Mouse (Mus musculus): ENCODE results near the gene 4931406C07Rik.

4931406C07Rik gene

DNA sequence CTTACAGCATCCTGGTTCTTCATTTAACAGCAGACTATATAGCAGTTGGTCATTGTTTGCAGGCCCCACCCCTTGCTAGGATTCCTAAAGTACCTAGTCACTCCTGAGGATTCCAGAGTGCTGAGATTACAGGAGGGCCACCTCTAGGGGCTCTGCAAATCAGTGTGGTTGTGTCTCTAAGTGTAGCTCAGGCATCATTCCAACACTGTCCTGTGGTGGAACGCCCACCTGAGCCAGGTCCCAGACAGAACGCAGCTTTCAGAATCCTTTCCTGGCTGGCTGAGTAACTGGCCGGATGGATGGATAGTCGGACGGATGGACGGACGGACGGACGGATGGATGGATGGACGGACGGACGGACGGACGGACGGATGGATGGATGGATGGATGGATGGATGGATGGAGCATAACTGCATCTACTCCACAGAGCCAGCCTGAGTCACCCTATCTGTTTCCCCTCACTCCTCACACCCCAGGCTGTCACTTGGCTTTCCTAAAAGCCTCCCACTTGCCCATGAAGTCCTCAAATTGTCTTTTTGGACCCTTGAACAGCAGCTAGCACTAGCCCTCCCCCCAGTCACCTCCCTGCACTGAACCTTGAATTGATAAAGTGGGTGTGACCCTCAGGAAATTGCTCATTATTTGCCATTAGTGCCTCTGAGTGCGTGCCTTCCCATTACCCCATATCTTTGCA, 67.8 kb downstream of the 4931406C07Rik start:
- DNase-seq (ENCODE audit: low spot score) = no peak

- DNase-seq (ENCODE audit: low spot score) = no peak
Measured at GRCm38 (mm10) chr9:15237516-15238296, 68.5 kb downstream of the 4931406C07Rik start.

DNA sequence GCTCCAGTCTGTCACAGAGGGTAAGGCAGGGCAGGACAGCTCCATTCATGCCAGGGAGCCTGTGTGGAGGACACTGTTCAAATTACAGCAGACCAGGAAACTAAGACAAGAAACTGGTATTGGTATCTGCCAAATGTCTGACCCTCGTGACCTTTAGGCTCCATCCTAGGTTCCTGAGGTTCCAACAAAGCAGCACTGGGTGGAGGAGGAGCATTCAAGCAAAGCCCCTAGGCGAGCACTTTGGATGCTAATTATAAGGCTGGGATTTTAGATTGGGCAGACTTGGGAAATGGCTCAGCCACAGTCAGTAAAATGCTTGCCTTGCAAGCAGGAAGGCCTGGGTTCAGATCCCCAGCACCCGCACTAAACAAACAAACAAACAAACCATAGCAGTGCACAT, 70.3 kb downstream of the 4931406C07Rik start:
- DNase-seq (ENCODE audit: low spot score) = no peak

DNA sequence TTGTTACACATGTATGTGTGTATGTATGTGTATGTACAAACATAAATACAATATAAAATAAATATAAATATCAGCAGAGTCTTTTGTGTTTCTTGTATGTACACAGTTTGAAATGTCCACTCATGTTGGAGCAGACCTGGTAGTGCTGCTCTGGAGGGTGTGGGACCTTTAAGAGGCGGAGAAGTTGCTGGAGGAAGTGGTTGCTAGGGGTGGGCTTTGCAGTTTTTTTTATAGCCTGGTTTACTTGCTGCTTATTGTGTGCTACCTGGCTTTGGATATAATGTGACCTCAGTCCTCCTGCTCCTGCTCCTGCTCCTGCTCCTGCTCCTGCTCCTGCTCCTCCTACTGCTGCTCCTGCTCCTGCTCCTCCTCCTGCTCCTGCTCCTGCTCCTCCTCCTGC, 72.6 kb downstream of the 4931406C07Rik start:
- no peak for DNase-seq (ENCODE audit: low spot score)

Measured in MN1 (cell line).